26 mouse cellular contexts compared by ENCODE assay signal in genomic region chr12:85568298-85568697, GRCm38 (mm10).
"Had no signal": no experiment of that assay in that cellular context is flagged by ENCODE, and none has a peak within 500 bp of the region (broad histone marks: within the 10 kb centered on the region; RNA-seq: fewer than 3 reads in every experiment).

No protein-coding gene starts in this region.

- ATAC-seq: hindbrain, postnatal 0 days; intestine, embryonic 16.5 days; liver, embryonic 12.5 days had no signal

- H3K27ac ChIP-seq: gastrocnemius, adult 2 months; heart, embryonic 10.5 days; hindbrain, embryonic 13.5 days; hindbrain, embryonic 15.5 days; hindbrain, postnatal 0 days; kidney, embryonic 15.5 days; kidney, postnatal 0 days; layer of hippocampus, adult 2 months; limb, embryonic 13.5 days; limb, embryonic 15.5 days; liver, embryonic 12.5 days had no signal

- H3K4me1 ChIP-seq: liver, embryonic 12.5 days had no signal

- H3K9me3 ChIP-seq: heart, embryonic 10.5 days; heart, embryonic 12.5 days; hindbrain, embryonic 13.5 days; hindbrain, embryonic 15.5 days; kidney, embryonic 15.5 days; limb, embryonic 13.5 days; limb, embryonic 15.5 days; liver, embryonic 12.5 days had no signal

- H3K27me3 ChIP-seq: hindbrain, embryonic 15.5 days; kidney, embryonic 15.5 days; limb, embryonic 13.5 days; limb, embryonic 15.5 days had no signal

- H3K9ac ChIP-seq: heart, embryonic 12.5 days; hindbrain, embryonic 13.5 days; hindbrain, embryonic 15.5 days; kidney, embryonic 15.5 days; limb, embryonic 13.5 days; limb, embryonic 15.5 days; liver, embryonic 12.5 days had no signal

- DNase-seq: gastrocnemius, adult 2 months; gastrocnemius, postnatal 10 days; gastrocnemius, postnatal 25 days; heart, adult 18-20 months; heart, postnatal 10 days; heart, postnatal 4 days; kidney, adult 11 months; kidney, adult 2 months; kidney, adult 9 months; kidney, postnatal 14 days; kidney, postnatal 36 days; layer of hippocampus, adult 9-11 months; layer of hippocampus, postnatal 36 days; left cerebral cortex, postnatal 4 days had no signal

- H3K4me3 ChIP-seq: gastrocnemius, adult 2 months; heart, embryonic 10.5 days; heart, embryonic 12.5 days; hindbrain, embryonic 13.5 days; hindbrain, embryonic 15.5 days; kidney, embryonic 15.5 days; layer of hippocampus, adult 2 months; limb, embryonic 13.5 days; limb, embryonic 15.5 days; liver, embryonic 12.5 days had no signal

- H3K4me2 ChIP-seq: heart, embryonic 12.5 days; hindbrain, embryonic 13.5 days; hindbrain, embryonic 15.5 days; kidney, embryonic 15.5 days; limb, embryonic 13.5 days; limb, embryonic 15.5 days; liver, embryonic 12.5 days had no signal

- H3K36me3 ChIP-seq: heart, embryonic 10.5 days; heart, embryonic 12.5 days; hindbrain, embryonic 13.5 days; hindbrain, embryonic 15.5 days; kidney, embryonic 15.5 days; limb, embryonic 13.5 days; limb, embryonic 15.5 days; liver, embryonic 12.5 days had no signal
